Mouse (Mus musculus): ENCODE measurements at regions not wholly inside any gene's neighbourhood (a gene's known extent, or its start where the extent isn't known, plus 50 kb on each side); places are given as distances from the start of the nearest gene placed in this dataset.
A peak's percentile ranks its signal among the peaks of the same experiment; 100 is the strongest.

DNA sequence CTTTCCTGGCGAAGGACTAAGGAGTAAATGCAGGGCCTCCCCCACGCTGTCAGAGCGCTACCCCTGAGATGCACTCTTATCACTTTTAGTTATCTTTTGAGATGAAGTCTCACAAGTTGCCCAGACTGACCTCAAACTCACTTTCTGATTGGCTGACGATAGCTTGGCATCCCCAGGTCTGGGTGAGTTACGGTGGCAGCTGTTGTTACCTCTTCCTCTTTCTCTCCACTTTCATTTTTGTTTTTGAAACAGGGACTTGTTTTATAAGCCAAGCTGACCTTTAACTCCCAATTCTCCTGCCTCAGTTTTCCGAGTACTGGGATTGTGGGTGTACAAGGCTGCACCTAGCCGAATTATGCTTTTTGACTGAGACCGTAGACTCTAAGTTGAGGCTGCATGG, 53.0 kb upstream of the Tcf7l2 start:
- peak; percentile 88 for ATAC-seq (ENCODE audit: extremely low read depth, insufficient number of reproducible peaks, low FRiP score, poor library complexity, severe bottlenecking)

DNA sequence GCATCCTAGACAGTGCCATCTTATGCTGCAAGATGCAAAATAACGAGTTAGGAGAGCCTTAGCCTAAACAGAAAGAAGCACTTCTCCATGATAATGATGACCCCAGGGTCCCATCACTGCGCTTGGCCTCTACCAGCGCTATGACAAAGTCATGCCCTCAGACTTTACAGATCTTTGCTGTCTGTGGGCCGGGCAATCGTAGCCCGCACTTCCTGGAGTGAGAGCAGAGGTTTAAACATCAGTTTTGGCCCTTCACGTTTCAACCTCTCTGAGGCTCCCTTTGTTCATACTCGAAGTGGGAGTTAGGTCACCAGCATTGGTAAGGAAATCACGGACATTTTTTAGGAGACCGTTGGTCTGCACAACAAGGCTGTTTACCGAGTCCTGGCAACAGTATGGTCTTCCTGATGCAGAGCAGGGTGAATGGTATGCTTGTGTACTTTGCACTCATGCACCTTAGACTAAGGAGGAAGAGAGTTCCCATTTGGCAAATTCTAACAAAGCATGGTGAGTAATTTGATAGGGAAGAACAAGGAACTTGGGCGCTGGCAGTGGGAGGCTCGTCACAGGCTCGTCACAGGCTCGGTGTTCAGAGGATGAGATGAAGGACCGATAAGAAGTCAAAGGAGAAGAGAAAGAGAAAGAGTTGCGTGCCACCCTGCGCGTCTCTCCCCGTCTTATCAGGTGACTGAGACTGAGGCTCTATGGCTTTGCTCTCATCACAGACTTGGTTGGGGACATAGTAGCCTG, 52.2 kb upstream of the Tcf7l2 start:
- no peak for ATAC-seq (ENCODE audit: extremely low read depth, insufficient number of reproducible peaks, low FRiP score, poor library complexity, severe bottlenecking)
